Mouse (Mus musculus) intestine, embryonic 14.5 days (tissue): ENCODE data around the gene Ryr1. TPM values are rescaled to one million over a fixed set of nuclear protein-coding genes. Genes with fewer than 3 reads are reported as not detected.

Experiments
- ATAC-seq: fragments of 200-750 bp; cut with Nextera tagmentation; replicated peaks from 2 replicates; pipeline ENCODE4 v1.8.0; 2017; ENCODE audit warnings: low read depth, moderate number of reproducible peaks, moderate TSS enrichment, moderate library complexity; ENCODE audit not compliant: low FRiP score, low TSS enrichment
- DNase-seq: peaks from one replicate; pipeline ENCODE4 v3.0.0-alpha.2; 2018; ENCODE audit warnings: low spot score
- H3K27ac ChIP-seq: fragments of 300-500 bp; sonication (generic); 2 replicates; pipeline ENCODE4 v1.5.1; 2014; ENCODE audit warnings: low read depth, mild to moderate bottlenecking, control low read depth
- H3K27me3 ChIP-seq: fragments of 300-500 bp; sonication (generic); replicated peaks from 2 replicates; pipeline ENCODE4 v1.6.1; 2014; ENCODE audit warnings: low read length, control low read depth; ENCODE audit not compliant: control insufficient read depth, insufficient read depth
- H3K36me3 ChIP-seq: fragments of 300-500 bp; sonication (generic); 2 replicates; pipeline ENCODE4 v1.6.1; 2014; ENCODE audit warnings: low read length, control low read depth; ENCODE audit not compliant: control insufficient read depth, insufficient read depth
- H3K4me1 ChIP-seq: fragments of 300-500 bp; sonication (generic); replicated peaks from 2 replicates; pipeline ENCODE4 v1.6.1; 2014; ENCODE audit warnings: low read length, control low read depth, mixed read lengths; ENCODE audit not compliant: control insufficient read depth, insufficient read depth
- H3K4me2 ChIP-seq: fragments of 300-500 bp; sonication (generic); 2 replicates; pipeline ENCODE4 v1.6.1; 2014; ENCODE audit warnings: low read length
- H3K4me3 ChIP-seq: fragments of 300-500 bp; sonication (generic); 2 replicates; pipeline ENCODE4 v1.5.1; 2014; ENCODE audit warnings: low read depth, low read length, control low read depth, mixed read lengths
- H3K9ac ChIP-seq: fragments of 300-500 bp; sonication (generic); 2 replicates; pipeline ENCODE4 v1.6.1; 2014; ENCODE audit warnings: mild to moderate bottlenecking, low read length
- H3K9me3 ChIP-seq: fragments of 300-500 bp; sonication (generic); 2 replicates; pipeline ENCODE4 v1.6.1; 2016; ENCODE audit warnings: low read length, control low read depth; ENCODE audit not compliant: control insufficient read depth
- WGBS: fragments of 180-500 bp; shearing (Covaris S2); extraction: QIAGEN DNeasy Blood & Tissue Kit; methylation state at CpG from one replicate; pipeline ENCODE4 v1.1.7; 2014; 5-methylcytosine and 5-hydroxymethylcytosine counted together
- polyA plus RNA-seq: library from polyadenylated mRNA; unstranded; fragments of >200 nt; fragmentation: Nextera tagmentation; extraction: Ambion mirVana; gene quantifications from 2 replicates; pipeline ENCODE4 v1.2.1, GENCODE M21; 2014

Gene Ryr1
- polyA plus RNA-seq, 1 experiment from 2014 or later, result 0.80 TPM

- 13% methylated on average over 10 of the region's 10 CpGs for WGBS
- ATAC-seq, result no peak
- Histone ChIP-seq H3K9ac (no peak overlapping the region), H3K27ac (no peak overlapping the region), H3K4me2 (peak overlapping the region; percentile 64), H3K27me3 (peaks cover 25% of the 10 kb centered on the region), H3K4me3 (peak overlapping the region; percentile 56), H3K4me1 (peaks cover 16% of the 10 kb centered on the region), H3K9me3 (no peaks in the 10 kb centered on the region), H3K36me3 (peaks cover 9% of the 10 kb centered on the region; the same call in 1 of the 2 replicates)
- DNase-seq, result no peak
Measured at GRCm38 (mm10) chr7:29168121-29168695, 43.2 kb upstream of the Ryr1 start.

GRCm38 (mm10) chr7:29167656-29168055 is 42.7 kb upstream of the Ryr1 start:
- Histone ChIP-seq H3K4me1 (peaks cover 16% of the 10 kb centered on the region), H3K27me3 (peaks cover 19% of the 10 kb centered on the region), H3K9me3 (no peaks in the 10 kb centered on the region), H3K9ac (no peak overlapping the region), H3K36me3 (peaks cover 3% of the 10 kb centered on the region; the same call in 1 of the 2 replicates), H3K27ac (no peak overlapping the region), H3K4me2 (peak overlapping the region; percentile 64; the same call in 1 of the 2 replicates), H3K4me3 (no peak overlapping the region)
- no peak for ATAC-seq
- WGBS, result 22% methylated on average over 19 of the region's 19 CpGs
- no peak for DNase-seq

GRCm38 (mm10) chr7:29162750-29163525 is 38.0 kb upstream of the Ryr1 start:
- Histone ChIP-seq H3K9me3 (no peaks in the 10 kb centered on the region), H3K4me2 (no peak overlapping the region), H3K27me3 (peaks cover 18% of the 10 kb centered on the region), H3K27ac (no peak overlapping the region), H3K4me3 (no peak overlapping the region), H3K36me3 (0 out of 2 replicates have a peak, but pooled peaks cover 3% of the 10 kb centered on the region), H3K4me1 (no peaks in the 10 kb centered on the region), H3K9ac (no peak overlapping the region)
- DNase-seq, result peak; percentile 72
- ATAC-seq, result peak; percentile 74
- WGBS, result 15% methylated on average over 9 of the region's 9 CpGs

GRCm38 (mm10) chr7:29162294-29162693 is 37.3 kb upstream of the Ryr1 start:
- Histone ChIP-seq H3K36me3 (0 out of 2 replicates have a peak, but pooled peaks cover 3% of the 10 kb centered on the region), H3K4me3 (no peak overlapping the region), H3K4me2 (no peak overlapping the region), H3K4me1 (no peaks in the 10 kb centered on the region), H3K27ac (no peak overlapping the region), H3K9ac (no peak overlapping the region), H3K9me3 (no peaks in the 10 kb centered on the region), H3K27me3 (peaks cover 14% of the 10 kb centered on the region)
- DNase-seq (no peak), ATAC-seq (no peak)
- 71% methylated on average over 5 of the region's 5 CpGs for WGBS

GRCm38 (mm10) chr7:29158264-29158663 is 33.3 kb upstream of the Ryr1 start:
- H3K9me3 ChIP-seq, result peaks cover 5% of the 10 kb centered on the region; the same call in 1 of the 2 replicates
- ATAC-seq (no peak), DNase-seq (no peak)
- no peak overlapping the region for H3K4me3 ChIP-seq
- no peaks in the 10 kb centered on the region; the same call in 1 of the 2 replicates for H3K4me1 ChIP-seq
- 3% methylated on average over 5 of the region's 5 CpGs for WGBS
- H3K9ac ChIP-seq, result no peak overlapping the region
- H3K36me3 ChIP-seq, result no peaks in the 10 kb centered on the region
- no peak overlapping the region for H3K27ac ChIP-seq
- H3K27me3 ChIP-seq, result peaks cover 14% of the 10 kb centered on the region
- no peak overlapping the region for H3K4me2 ChIP-seq

- 3% methylated on average over 66 of the region's 68 CpGs for WGBS
- H3K9me3 ChIP-seq, result peaks cover 5% of the 10 kb centered on the region; the same call in 1 of the 2 replicates
- H3K4me1 ChIP-seq, result no peaks in the 10 kb centered on the region; the same call in 1 of the 2 replicates
- peaks cover 14% of the 10 kb centered on the region for H3K27me3 ChIP-seq
- ATAC-seq (peak; percentile 86), DNase-seq (peak; percentile 91)
- peak within 1 kb of the TSS; percentile 51 for H3K9ac ChIP-seq
- peak within 1 kb of the TSS; percentile 75 for H3K27ac ChIP-seq
- H3K4me3 ChIP-seq, result peak within 1 kb of the TSS; percentile 71
- H3K4me2 ChIP-seq, result peak within 1 kb of the TSS; percentile 81
- no peaks in the 10 kb centered on the region for H3K36me3 ChIP-seq
Measured at GRCm38 (mm10) chr7:29155838-29156782, 31.1 kb upstream of the Ryr1 start, which contains the start of gene Fam98c. TSS of gene Fam98c (minus strand) at chr7:29156234.

- peak; percentile 89 for ATAC-seq
- Histone ChIP-seq H3K9me3 (peaks cover 5% of the 10 kb centered on the region; the same call in 1 of the 2 replicates), H3K4me1 (no peaks in the 10 kb centered on the region; the same call in 1 of the 2 replicates)
Measured at GRCm38 (mm10) chr7:29155196-29155837, 30.3 kb upstream of the Ryr1 start.

More at GRCm38 (mm10) chr7:29155196-29155837, 30.3 kb upstream of the Ryr1 start:
- H3K4me3 ChIP-seq, result peak overlapping the region; percentile 71
- H3K27me3 ChIP-seq, result peaks cover 14% of the 10 kb centered on the region
- peak overlapping the region; percentile 75 for H3K27ac ChIP-seq
- 7% methylated on average over 37 of the region's 37 CpGs for WGBS
- peak overlapping the region; percentile 51 for H3K9ac ChIP-seq
- H3K36me3 ChIP-seq, result no peaks in the 10 kb centered on the region
- peak; percentile 93 for DNase-seq
- H3K4me2 ChIP-seq, result peak overlapping the region; percentile 81
